Mouse (Mus musculus): ENCODE measurements at regions not wholly inside any gene's neighbourhood (a gene's known extent, or its start where the extent isn't known, plus 50 kb on each side); places are given as distances from the start of the nearest gene placed in this dataset.
"Not testable (repeated sequence)": the region's sequence is repeated elsewhere in the genome, so short reads cannot be mapped to it uniquely, and the experiment has no call there.

DNA sequence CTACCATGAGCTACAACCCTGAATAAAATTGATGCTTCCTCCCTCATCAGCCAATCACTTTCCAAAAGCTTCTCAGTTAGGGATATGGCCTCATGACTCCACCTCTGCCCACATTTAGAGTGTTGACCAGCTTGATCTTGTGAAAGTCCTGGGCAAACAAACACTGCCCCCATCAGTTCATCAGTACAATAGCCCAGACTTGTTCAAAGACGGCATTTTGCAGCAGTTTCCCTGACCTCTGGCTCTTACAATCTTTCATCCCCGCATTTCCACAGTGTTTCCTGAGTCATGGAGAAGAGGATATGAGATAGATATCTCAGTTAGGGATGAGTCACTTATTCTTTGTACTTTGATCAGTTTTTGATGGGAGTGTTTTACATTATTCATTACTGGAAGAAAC, 203.5 kb upstream of the Asrgl1 start:
- DNase-seq (ENCODE audit: low spot score in 2 of 2), result not testable (repeated sequence)

DNA sequence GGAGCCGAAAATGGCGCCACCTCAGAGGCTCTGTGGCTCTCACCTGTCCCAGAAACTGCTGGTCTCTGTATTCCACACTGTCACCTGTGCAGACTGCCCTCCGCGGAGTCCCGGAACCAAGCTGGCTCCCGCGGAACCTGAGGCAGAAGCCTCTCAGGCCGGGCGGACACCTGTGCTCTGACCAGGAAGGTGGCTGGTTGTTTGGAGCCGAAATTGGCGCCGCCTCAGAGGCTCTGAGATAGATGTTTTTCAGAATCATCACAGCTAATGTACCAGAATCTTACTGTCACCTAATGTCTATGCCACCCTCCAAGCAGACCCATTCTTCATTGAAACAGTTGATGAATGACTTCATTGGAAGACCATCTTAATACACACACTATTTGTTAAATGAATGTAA, 202.0 kb upstream of the Asrgl1 start:
- DNase-seq (ENCODE audit: low spot score in 2 of 2), result not testable (repeated sequence)

DNA sequence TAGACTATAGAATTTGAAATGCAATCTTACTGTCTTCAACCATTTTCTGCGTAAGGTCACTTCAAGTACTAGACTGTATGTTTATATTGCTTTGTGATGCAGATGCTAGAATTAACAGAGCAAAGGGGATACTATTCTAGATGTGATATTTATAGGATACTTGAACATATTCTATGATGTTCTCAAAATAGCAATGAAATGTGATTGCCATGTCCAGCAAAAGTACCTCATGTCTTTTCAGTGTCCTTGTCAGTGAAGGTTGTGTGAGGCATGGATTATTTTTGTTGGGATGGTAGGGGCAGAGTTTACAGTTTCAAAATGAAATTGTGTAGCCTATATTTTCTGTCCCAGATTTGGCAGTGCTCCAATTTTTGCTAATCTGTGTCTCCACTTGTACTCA, 182.5 kb upstream of the Asrgl1 start:
- not testable (repeated sequence) for DNase-seq (ENCODE audit: low spot score in 2 of 2)

DNA sequence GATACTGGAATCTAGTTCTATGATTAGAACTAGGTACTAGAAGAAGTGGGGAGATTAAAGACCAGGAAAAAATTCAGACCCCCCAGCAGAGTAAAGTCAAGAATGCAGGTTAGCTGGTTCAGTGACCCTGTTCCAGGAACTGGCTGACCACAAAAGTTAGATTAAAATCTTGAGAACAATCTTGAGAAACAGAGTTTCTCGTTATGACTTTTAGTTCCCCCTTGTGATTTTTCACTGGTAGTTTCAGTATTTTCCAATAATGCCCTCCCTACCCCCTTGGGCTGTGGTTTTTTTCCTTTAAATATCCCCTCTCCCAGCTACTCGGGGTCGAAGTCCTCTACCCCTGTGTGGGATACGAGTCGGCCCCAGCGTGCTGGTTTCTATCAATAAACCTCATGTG, 180.7 kb upstream of the Asrgl1 start:
- DNase-seq (ENCODE audit: low spot score in 2 of 2), result not testable (repeated sequence)

DNA sequence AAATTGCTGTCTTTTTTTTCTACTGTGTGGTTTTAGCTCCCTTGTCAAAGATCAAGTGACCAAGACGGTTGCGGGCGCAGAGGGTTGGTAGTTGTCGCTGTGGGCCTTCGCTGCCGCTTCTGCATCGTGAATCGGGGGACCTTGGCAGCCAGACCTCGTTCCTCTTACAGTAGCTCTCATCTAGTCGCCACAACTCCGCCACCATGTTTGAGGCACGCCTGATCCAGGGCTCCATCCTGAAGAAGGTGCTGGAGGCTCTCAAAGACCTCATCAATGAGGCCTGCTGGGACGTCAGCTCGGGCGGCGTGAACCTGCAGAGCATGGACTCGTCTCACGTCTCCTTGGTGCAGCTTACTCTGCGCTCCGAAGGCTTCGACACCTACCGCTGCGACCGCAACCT, 147.7 kb upstream of the Asrgl1 start:
- DNase-seq (ENCODE audit: low spot score in 2 of 2), result peak; percentile 28 to 31

DNA sequence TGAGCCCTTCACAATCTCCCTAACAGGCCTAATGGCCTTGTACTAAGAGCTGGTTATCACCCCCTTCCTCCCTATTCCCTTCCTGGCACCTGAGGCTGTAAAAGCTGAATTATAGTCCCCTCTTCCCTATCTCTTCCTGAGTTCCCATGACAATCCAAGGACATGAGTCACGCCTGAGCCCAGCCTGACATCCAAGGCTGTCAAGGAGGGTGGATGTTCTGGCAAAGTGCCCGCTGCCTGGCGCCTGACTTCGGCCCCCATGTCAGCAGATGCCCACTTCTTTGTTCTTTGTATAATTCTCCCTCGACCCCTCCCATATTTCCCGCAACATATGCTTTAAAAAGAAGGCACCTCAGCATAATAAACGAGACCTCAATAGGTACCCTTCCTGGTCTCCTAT, 99.2 kb upstream of the Asrgl1 start:
- DNase-seq (ENCODE audit: low spot score in 2 of 2), result not testable (repeated sequence)

Small RNA genes in the stretch of these regions (microRNA-seq; reads per million reads assigned to microRNA genes)
- 0 reads per million in 2 experiments for gene Gm24543
